Mouse (Mus musculus) lung, adult 18-20 months (tissue): ENCODE data around the gene Pdzrn3.

Experiments used
- DNase-seq, 2 experiments: peaks; one replicate each; pipeline ENCODE4 v3.0.0; 2022; ENCODE audit warnings: mixed read lengths in 2 of 2

The Pdzrn3 gene

GRCm38 (mm10) chr6:101327196-101327595, 50.5 kb downstream of the Pdzrn3 start:
- DNase-seq, result no peak

DNA sequence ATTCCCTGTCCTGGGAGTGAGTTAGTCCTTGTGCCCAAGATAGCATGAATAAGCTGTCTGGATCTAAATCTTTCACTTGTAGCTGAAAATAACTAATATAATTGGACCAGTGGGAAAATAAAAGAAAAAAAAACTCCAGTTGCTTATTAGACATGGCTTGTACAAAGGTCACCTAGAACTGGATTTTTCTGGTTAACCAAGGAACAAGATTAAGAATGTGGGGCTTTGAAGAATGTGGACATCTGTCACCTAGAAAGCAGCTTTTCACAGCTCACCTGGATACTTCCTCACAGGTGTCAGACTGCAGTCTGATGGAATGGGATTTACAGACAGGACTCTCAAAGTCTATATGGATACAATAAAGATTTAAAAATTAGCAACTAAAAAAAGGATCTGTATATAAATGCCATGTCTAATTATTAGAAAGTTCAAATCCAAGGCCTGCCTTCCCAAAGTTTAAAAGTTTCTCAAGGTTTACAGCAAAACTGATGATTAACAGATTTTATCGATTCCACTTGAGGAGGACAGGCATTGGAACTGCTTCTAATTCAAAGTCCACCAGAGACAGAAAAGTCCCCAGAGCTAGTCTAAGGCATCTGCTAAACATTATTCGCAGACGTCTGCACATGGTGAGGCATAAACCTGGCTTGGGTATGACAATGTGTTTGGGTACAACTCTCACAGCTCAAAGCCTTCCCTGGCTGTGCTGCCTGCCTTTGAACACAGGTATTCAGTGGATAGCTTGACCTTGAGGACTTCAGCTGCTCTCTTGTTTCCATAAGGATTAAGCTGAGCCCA, 51.7 kb downstream of the Pdzrn3 start:
- DNase-seq, result no peak

GRCm38 (mm10) chr6:101322580-101322979, 55.1 kb downstream of the Pdzrn3 start:
- DNase-seq, result no peak

- no peak for DNase-seq
Observed at GRCm38 (mm10) chr6:101320386-101320785, 57.3 kb downstream of the Pdzrn3 start.

- DNase-seq, result no peak
Observed at GRCm38 (mm10) chr6:101319374-101319967, 58.2 kb downstream of the Pdzrn3 start.

DNA sequence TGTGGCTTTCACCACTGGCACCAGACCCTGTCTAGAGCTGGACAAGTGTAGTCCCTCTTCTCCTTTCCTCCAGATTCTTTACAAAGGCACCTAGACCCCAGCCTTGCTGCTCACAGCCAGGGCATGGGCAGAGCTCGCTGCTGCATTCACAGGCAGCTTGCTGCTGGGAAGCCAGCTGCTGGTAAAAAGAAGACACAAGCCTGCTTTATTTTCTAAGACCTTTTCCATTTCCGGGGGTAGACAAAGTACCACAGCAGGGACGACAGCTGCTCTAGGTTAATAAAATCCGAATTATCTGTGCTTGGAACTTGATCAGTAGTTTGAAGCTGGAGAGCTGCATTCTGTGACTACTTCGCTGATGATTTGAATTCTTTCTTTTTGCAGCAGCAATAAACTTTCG, 59.2 kb downstream of the Pdzrn3 start:
- no peak for DNase-seq

- DNase-seq, result no peak
Observed at GRCm38 (mm10) chr6:101311446-101311845, 66.3 kb downstream of the Pdzrn3 start.

GRCm38 (mm10) chr6:101310491-101310890, 67.2 kb downstream of the Pdzrn3 start:
- DNase-seq, result no peak

DNA sequence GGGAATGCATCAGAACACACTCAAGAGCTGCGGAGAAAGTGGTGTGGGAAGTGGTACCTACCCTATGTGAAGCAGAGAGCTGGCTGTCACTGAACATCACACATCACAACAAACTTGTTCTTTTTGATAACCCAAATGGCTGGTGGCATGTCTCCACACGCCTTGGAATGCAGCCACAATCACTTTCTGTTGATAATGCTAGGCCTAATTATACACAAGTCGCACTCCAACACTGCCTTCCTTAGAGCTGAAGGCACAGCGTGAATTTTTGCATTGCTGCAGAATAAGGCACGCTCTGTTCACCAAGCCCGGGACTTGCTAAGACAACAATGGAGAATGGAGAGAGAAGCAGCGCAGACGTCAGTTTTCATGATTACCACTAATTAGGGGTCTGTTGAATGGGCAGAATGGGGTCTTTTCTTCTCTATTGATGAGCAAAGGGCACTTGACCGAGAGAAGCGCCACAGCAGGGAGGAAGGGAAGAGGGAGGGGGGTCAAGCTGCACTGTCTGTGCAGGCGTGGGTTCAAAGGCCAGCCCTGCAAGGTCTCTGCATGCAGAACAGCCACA, 69.6 kb downstream of the Pdzrn3 start:
- DNase-seq, result no peak

GRCm38 (mm10) chr6:101306834-101307233, 70.9 kb downstream of the Pdzrn3 start:
- DNase-seq, result peak in 1 of 2 experiments; percentile 1

DNA sequence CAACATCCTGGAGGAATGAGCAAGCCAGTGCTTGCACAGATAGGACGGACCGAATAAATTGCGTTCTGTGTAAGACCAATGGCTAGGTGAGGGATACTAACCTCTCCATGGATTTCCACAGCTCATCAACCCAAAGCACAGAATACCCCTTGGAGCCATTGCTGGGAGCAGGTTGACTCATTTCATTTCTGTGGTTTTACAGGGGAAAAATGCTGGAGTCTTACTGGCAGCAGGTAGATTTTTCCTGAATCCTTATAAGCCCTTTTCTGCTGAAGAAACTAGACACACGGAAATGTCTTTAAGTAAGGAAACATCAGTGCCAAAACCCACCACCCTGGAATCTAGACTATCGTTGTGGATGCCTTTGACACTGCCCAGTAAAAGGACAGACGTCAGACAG, 72.2 kb downstream of the Pdzrn3 start:
- DNase-seq, result no peak

- DNase-seq, result no peak
Observed at GRCm38 (mm10) chr6:101303959-101304738, 73.5 kb downstream of the Pdzrn3 start.

DNA sequence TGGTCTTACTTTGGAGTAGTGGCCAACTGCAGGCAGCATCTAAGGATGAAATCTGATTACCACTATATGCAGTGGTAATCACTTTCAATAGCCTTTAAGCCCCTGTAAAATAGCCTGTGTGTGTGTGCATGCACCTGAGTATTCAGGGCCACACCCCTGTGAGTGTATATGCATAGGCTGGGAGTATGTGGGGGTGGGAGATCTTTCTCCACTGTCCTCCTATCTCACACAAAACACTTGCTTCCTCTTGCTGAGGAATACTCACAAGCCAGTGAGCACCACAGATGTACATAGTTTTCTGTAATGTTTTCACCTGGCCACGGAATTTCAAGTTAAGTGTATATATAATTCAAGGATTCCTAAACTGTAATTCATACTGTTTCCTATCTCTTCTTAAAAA, 74.2 kb downstream of the Pdzrn3 start:
- DNase-seq, result no peak

GRCm38 (mm10) chr6:101301154-101301553, 76.5 kb downstream of the Pdzrn3 start:
- DNase-seq, result no peak

- no peak for DNase-seq
Observed at GRCm38 (mm10) chr6:101299434-101299833, 78.3 kb downstream of the Pdzrn3 start.

DNA sequence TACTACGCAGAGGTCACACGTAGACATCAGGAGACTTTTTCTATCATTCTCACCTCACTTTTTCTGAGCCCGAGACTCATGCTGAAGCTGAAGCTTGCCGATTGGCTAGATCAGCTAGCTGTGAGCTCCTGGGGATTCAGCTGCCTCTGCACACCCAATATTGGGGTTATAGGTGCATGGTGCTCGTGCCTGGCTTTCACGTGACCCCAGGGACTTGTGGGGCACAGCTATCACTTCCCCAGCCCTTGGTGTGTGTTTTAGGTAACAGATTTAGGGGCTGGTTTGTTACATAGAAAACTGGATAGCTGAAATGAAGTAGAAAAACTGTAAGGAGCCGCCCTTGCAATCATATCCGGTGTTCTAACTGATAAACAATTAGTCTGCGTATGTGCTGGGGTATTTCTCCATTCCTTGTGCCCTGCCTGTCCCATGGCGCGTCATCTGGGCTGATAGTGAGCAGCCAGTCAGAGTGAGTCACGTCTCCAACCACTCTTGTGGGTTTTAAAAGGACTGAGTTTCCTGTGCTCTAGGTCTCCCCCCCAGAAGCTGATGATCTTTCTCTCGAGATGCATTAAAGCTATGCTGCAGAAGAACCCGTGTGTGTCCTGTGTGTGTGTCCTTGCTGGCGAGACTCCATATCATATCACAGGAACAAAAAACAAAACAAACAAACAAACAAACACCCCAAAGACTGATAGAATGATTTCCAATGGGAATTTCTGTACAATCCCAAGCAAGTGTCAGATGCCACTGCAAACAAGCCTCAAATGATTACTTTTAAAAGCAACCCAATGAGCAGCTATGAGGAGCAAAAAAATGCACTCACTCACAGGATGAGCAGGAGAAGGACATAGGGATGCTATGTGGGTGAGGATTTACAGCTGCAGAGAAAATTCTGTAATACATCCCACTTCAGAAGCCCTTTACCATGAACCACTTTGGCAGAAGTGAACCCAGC, 79.9 kb downstream of the Pdzrn3 start:
- DNase-seq, result no peak

DNA sequence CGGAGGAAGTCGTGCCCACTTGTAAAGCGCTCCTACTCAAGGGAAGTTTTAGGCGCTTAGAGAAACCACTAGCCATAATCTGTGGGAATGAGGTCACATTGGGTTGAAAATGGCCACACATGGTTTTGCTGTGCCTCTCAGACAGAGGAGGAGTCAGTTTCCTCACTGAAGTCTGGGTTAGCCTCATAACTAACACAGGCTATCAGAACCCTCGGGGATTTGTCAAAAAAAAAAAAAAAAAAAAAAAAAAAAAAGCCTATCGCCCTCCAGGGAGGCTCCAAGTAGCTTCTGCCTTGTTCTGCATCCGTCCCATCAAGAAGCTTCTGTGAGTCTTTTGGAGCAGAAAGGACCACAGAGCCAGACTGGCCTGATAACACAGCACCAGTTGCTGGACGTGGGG, 80.7 kb downstream of the Pdzrn3 start:
- no peak for DNase-seq

- DNase-seq, result no peak
Observed at GRCm38 (mm10) chr6:101296280-101296679, 81.4 kb downstream of the Pdzrn3 start.

GRCm38 (mm10) chr6:101293036-101293572, 84.6 kb downstream of the Pdzrn3 start:
- DNase-seq, result no peak

DNA sequence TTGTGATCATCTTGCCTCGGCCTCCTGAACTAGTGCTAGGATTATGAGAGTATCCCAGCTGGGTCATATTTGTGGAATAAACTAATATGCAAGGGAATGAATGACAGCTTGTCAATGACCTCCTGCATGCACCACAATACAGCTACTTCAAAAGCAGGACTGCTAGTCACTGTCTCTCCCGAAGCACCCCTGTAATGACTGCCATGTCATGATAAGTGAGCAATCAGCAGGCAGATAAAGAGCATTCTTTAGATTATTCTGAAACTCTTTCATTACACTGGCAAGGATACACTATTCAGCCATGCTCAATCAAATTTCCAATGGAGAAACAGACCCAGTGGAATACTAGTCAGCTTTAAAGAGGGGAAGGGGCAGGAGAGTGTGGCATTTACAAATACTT, 85.8 kb downstream of the Pdzrn3 start:
- DNase-seq, result no peak

GRCm38 (mm10) chr6:101290160-101290559, 87.5 kb downstream of the Pdzrn3 start:
- no peak for DNase-seq

DNA sequence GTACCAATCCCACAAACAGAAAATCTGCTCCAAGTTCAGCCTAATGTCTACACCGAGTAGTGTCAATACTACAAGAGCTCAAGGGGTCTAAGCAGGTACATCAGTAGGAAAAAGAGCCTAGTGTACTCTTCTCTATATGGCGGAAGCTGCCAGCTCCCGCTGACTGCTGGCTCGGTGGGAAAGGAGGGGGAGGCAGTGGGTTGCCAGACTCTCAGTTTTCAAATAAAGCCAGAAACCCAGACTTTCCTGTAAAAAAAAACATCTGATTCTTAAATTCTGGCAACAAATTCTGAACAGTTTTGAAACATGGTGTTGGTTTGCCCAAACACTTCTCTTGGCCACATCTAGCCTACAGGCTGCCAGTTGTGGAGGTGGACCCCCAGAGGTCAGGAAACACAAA, 88.3 kb downstream of the Pdzrn3 start:
- DNase-seq, result no peak
